Mouse (Mus musculus) embryonic facial prominence, embryonic 11.5 days (tissue): Measurements from ENCODE around the gene Dglucy. TPM values are rescaled to one million over a fixed set of nuclear protein-coding genes. Genes with fewer than 3 reads are reported as not detected.

ENCODE experiments used
- polyA plus RNA-seq: library from polyadenylated mRNA; unstranded; fragments of >200 nt; fragmentation: Nextera tagmentation; extraction: Ambion mirVana; gene quantifications from 2 replicates; pipeline ENCODE4 v1.2.1, GENCODE M21; 2014

The Dglucy gene
- polyA plus RNA-seq, 1 experiment from 2014 or later, result 1.2 TPM

Other genes starting within 250 kb of the Dglucy start
- gene Rps6ka5, start 52.1 kb upstream of the Dglucy start, polyA plus RNA-seq, result 3.8 and 5.3 TPM in 2 replicates
- gene Gpr68, start 129.1 kb downstream of the Dglucy start, polyA plus RNA-seq, result 0.07 and 0.08 TPM in 2 replicates
- 4.8 and 5.2 TPM in 2 replicates for gene Ccdc88c, start 250.0 kb downstream of the Dglucy start, polyA plus RNA-seq